Mouse (Mus musculus): ENCODE results near the gene Zmynd8.

GRCm38 (mm10) chr2:165913073-165913472, 14.3 kb upstream of the Zmynd8 start:
- no peak for TF ChIP-seq CTCF (IDR thresholded peaks at IDR 0.05; ENCODE audit: control insufficient read depth, insufficient read depth, insufficient read length)
- TF ChIP-seq FOSL1 (IDR thresholded peaks at IDR 0.05; ENCODE audit: insufficient read depth, low read length, poor library complexity, severe bottlenecking): no peak
- TF ChIP-seq USF1 (IDR thresholded peaks at IDR 0.05; ENCODE audit: low read depth): no peak
